Mouse (Mus musculus): ENCODE results near the gene Enox1. TPM values are rescaled to one million over a fixed set of nuclear protein-coding genes. Genes with fewer than 3 reads are reported as not detected.

Enox1 gene
- polyA plus RNA-seq, 1 experiment, result 0.06 TPM

- Histone ChIP-seq H3K36me3 (ENCODE audit: control insufficient read depth, insufficient read depth, low read length) (no peaks in the 10 kb centered on the region), H3K4me3 (ENCODE audit: extremely low read depth, insufficient read depth, insufficient read length) (no peak overlapping the region), H3K27ac (ENCODE audit: insufficient read depth, low read length) (no peak overlapping the region), H3K4me1 (ENCODE audit: control insufficient read depth, insufficient read depth, insufficient read length) (no peaks in the 10 kb centered on the region), H3K27me3 (ENCODE audit: control insufficient read depth, insufficient read depth, low read length) (no peaks in the 10 kb centered on the region)
- WGBS, result 88% methylated on average over 5 of the region's 5 CpGs
- TF ChIP-seq POLR2A (IDR thresholded peaks at IDR 0.05; ENCODE audit: low read depth, low read length), result no peak
- TF ChIP-seq CTCF (IDR thresholded peaks at IDR 0.05; ENCODE audit: extremely low read depth, insufficient read depth, insufficient read length, insufficient replicate concordance), result no peak
- DNase-seq (ENCODE audit: low read depth in 1 of 2, low spot score in 2 of 2), result no peak
These were observed 232.7 kb downstream of the Enox1 start for GRCm38 (mm10) chr14:77389276-77389675.

GRCm38 (mm10) chr14:77392476-77392875 is 235.9 kb downstream of the Enox1 start:
- Histone ChIP-seq H3K36me3 (ENCODE audit: control insufficient read depth, insufficient read depth, low read length) (no peaks in the 10 kb centered on the region), H3K27me3 (ENCODE audit: control insufficient read depth, insufficient read depth, low read length) (no peaks in the 10 kb centered on the region), H3K4me3 (ENCODE audit: extremely low read depth, insufficient read depth, insufficient read length) (no peak overlapping the region), H3K4me1 (ENCODE audit: control insufficient read depth, insufficient read depth, insufficient read length) (no peaks in the 10 kb centered on the region), H3K27ac (ENCODE audit: insufficient read depth, low read length) (no peak overlapping the region)
- no peak for DNase-seq (ENCODE audit: low read depth in 1 of 2, low spot score in 2 of 2)
- no peak for TF ChIP-seq POLR2A (IDR thresholded peaks at IDR 0.05; ENCODE audit: low read depth, low read length)
- no peak for TF ChIP-seq CTCF (IDR thresholded peaks at IDR 0.05; ENCODE audit: extremely low read depth, insufficient read depth, insufficient read length, insufficient replicate concordance)
- 83% methylated on average over 1 of the region's 1 CpGs for WGBS

GRCm38 (mm10) chr14:77406241-77407114 is 249.9 kb downstream of the Enox1 start:
- no peak for DNase-seq (ENCODE audit: low read depth in 1 of 2, low spot score in 2 of 2)
- H3K4me3 ChIP-seq (ENCODE audit: extremely low read depth, insufficient read depth, insufficient read length), result no peak overlapping the region
- TF ChIP-seq POLR2A (IDR thresholded peaks at IDR 0.05; ENCODE audit: low read depth, low read length), result no peak
- TF ChIP-seq CTCF (IDR thresholded peaks at IDR 0.05; ENCODE audit: extremely low read depth, insufficient read depth, insufficient read length, insufficient replicate concordance), result no peak
- no peaks in the 10 kb centered on the region for H3K36me3 ChIP-seq (ENCODE audit: control insufficient read depth, insufficient read depth, low read length)
- no peaks in the 10 kb centered on the region for H3K4me1 ChIP-seq (ENCODE audit: control insufficient read depth, insufficient read depth, insufficient read length)
- 81% methylated on average over 5 of the region's 5 CpGs for WGBS
- H3K27ac ChIP-seq (ENCODE audit: insufficient read depth, low read length), result no peak overlapping the region
- H3K27me3 ChIP-seq (ENCODE audit: control insufficient read depth, insufficient read depth, low read length), result no peaks in the 10 kb centered on the region

GRCm38 (mm10) chr14:77409271-77409940 is 252.8 kb downstream of the Enox1 start:
- H3K4me3 ChIP-seq (ENCODE audit: extremely low read depth, insufficient read depth, insufficient read length), result no peak overlapping the region
- no peaks in the 10 kb centered on the region for H3K27me3 ChIP-seq (ENCODE audit: control insufficient read depth, insufficient read depth, low read length)
- H3K36me3 ChIP-seq (ENCODE audit: control insufficient read depth, insufficient read depth, low read length), result no peaks in the 10 kb centered on the region
- 31% methylated on average over 8 of the region's 8 CpGs for WGBS
- no peak overlapping the region for H3K27ac ChIP-seq (ENCODE audit: insufficient read depth, low read length)
- no peaks in the 10 kb centered on the region for H3K4me1 ChIP-seq (ENCODE audit: control insufficient read depth, insufficient read depth, insufficient read length)
- no peak for TF ChIP-seq CTCF (IDR thresholded peaks at IDR 0.05; ENCODE audit: extremely low read depth, insufficient read depth, insufficient read length, insufficient replicate concordance)
- no peak for TF ChIP-seq POLR2A (IDR thresholded peaks at IDR 0.05; ENCODE audit: low read depth, low read length)
- no peak for DNase-seq (ENCODE audit: low read depth in 1 of 2, low spot score in 2 of 2)

GRCm38 (mm10) chr14:77410354-77410753 is 253.8 kb downstream of the Enox1 start:
- H3K4me1 ChIP-seq (ENCODE audit: control insufficient read depth, insufficient read depth, insufficient read length), result no peaks in the 10 kb centered on the region
- H3K27me3 ChIP-seq (ENCODE audit: control insufficient read depth, insufficient read depth, low read length), result no peaks in the 10 kb centered on the region
- 95% methylated on average over 9 of the region's 9 CpGs for WGBS
- H3K27ac ChIP-seq (ENCODE audit: insufficient read depth, low read length), result no peak overlapping the region
- no peak for DNase-seq (ENCODE audit: low read depth in 1 of 2, low spot score in 2 of 2)
- H3K36me3 ChIP-seq (ENCODE audit: control insufficient read depth, insufficient read depth, low read length), result no peaks in the 10 kb centered on the region
- TF ChIP-seq POLR2A (IDR thresholded peaks at IDR 0.05; ENCODE audit: low read depth, low read length) (no peak), CTCF (IDR thresholded peaks at IDR 0.05; ENCODE audit: extremely low read depth, insufficient read depth, insufficient read length, insufficient replicate concordance) (no peak)
- H3K4me3 ChIP-seq (ENCODE audit: extremely low read depth, insufficient read depth, insufficient read length), result no peak overlapping the region

GRCm38 (mm10) chr14:77413106-77413505 is 256.5 kb downstream of the Enox1 start:
- 47% methylated on average over 5 of the region's 5 CpGs for WGBS
- no peak overlapping the region for H3K4me3 ChIP-seq (ENCODE audit: extremely low read depth, insufficient read depth, insufficient read length)

More at GRCm38 (mm10) chr14:77413106-77413505, 256.5 kb downstream of the Enox1 start:
- H3K4me1 ChIP-seq (ENCODE audit: control insufficient read depth, insufficient read depth, insufficient read length), result no peaks in the 10 kb centered on the region
- H3K36me3 ChIP-seq (ENCODE audit: control insufficient read depth, insufficient read depth, low read length), result no peaks in the 10 kb centered on the region
- DNase-seq (ENCODE audit: low read depth in 1 of 2, low spot score in 2 of 2), result no peak
- TF ChIP-seq CTCF (IDR thresholded peaks at IDR 0.05; ENCODE audit: extremely low read depth, insufficient read depth, insufficient read length, insufficient replicate concordance) (no peak), POLR2A (IDR thresholded peaks at IDR 0.05; ENCODE audit: low read depth, low read length) (no peak)
- no peak overlapping the region for H3K27ac ChIP-seq (ENCODE audit: insufficient read depth, low read length)
- H3K27me3 ChIP-seq (ENCODE audit: control insufficient read depth, insufficient read depth, low read length), result no peaks in the 10 kb centered on the region

Measured in spleen, adult 2 months (tissue).